Mouse (Mus musculus) ES-Bruce4 (cell line): ENCODE measurements around the gene Tcte1.

Source experiments
- CTCF ChIP-seq: IDR thresholded peaks from one replicate; pipeline ENCODE4 v1.8.1; 2011; ENCODE audit warnings: low read depth, low read length
- POLR2A ChIP-seq: IDR thresholded peaks from one replicate; pipeline ENCODE4 v1.8.1; 2011; ENCODE audit warnings: low read length; ENCODE audit not compliant: insufficient read depth

DNA sequence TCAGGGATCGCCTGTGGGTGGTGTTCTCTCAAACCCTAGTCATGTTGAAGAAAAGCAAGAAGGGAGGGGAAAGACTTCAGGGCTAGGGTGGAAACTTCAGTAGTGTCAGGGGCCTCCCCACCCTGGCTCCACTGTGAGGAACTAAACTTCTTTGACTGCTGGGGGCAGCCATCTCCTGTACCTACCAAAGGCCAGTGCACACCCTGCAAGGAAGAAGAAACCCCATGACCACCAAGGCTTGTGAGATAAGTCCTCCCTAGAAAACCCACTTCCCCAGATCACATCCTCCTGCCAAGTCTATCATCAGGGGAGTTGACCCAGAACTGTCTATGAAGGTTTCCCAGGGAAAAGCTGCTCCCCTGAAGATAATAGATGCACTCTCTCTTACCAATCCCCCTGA is 31.2 kb downstream of the Tcte1 start:
- TF ChIP-seq POLR2A (no peak), CTCF (no peak)
